Mouse (Mus musculus) kidney, embryonic 16.5 days (tissue): ENCODE results near the gene Tbc1d19. TPM values are rescaled to one million over a fixed set of nuclear protein-coding genes. Genes with fewer than 3 reads are reported as not detected.
A peak's percentile ranks its signal among the peaks of the same experiment; 100 is the strongest.

Experiments
- ATAC-seq: fragments of 200-750 bp; cut with Nextera tagmentation; 2 replicates; pipeline ENCODE4 v1.8.0; 2017; ENCODE audit warnings: moderate TSS enrichment; ENCODE audit not compliant: low FRiP score, low TSS enrichment
- H3K27ac ChIP-seq: fragments of 300-500 bp; sonication (generic); 2 replicates; pipeline ENCODE4 v1.5.1; 2014; ENCODE audit warnings: low read length
- H3K27me3 ChIP-seq: fragments of 300-500 bp; sonication (generic); 2 replicates; pipeline ENCODE4 v1.6.1; 2014; ENCODE audit warnings: low read length, control low read depth, mixed read lengths; ENCODE audit not compliant: insufficient read depth
- H3K36me3 ChIP-seq: fragments of 300-500 bp; sonication (generic); 2 replicates; pipeline ENCODE4 v1.6.1; 2014; ENCODE audit warnings: low read length, control low read depth, mixed read lengths; ENCODE audit not compliant: insufficient read depth
- H3K4me1 ChIP-seq: fragments of 300-500 bp; sonication (generic); 2 replicates; pipeline ENCODE4 v1.6.1; 2014; ENCODE audit warnings: low read length, control low read depth, mixed read lengths; ENCODE audit not compliant: insufficient read depth
- H3K4me2 ChIP-seq: fragments of 300-500 bp; sonication (generic); replicated peaks from 2 replicates; pipeline ENCODE4 v1.6.1; 2014; ENCODE audit warnings: low read depth, low read length
- H3K4me3 ChIP-seq: fragments of 300-500 bp; sonication (generic); 2 replicates; pipeline ENCODE4 v1.5.1; 2014; ENCODE audit warnings: mild to moderate bottlenecking, low read length
- H3K9ac ChIP-seq: fragments of 300-500 bp; sonication (generic); replicated peaks from 2 replicates; pipeline ENCODE4 v1.6.1; 2014; ENCODE audit warnings: low read length
- H3K9me3 ChIP-seq: fragments of 300-500 bp; sonication (generic); 2 replicates; pipeline ENCODE4 v1.6.1; 2016; ENCODE audit warnings: low read length, control low read depth
- WGBS: fragments of 180-500 bp; shearing (Covaris S2); extraction: QIAGEN DNeasy Blood & Tissue Kit; methylation state at CpG from one replicate; pipeline ENCODE4 v1.1.7; 2014; 5-methylcytosine and 5-hydroxymethylcytosine counted together
- polyA plus RNA-seq: library from polyadenylated mRNA; unstranded; fragments of >200 nt; fragmentation: Nextera tagmentation; extraction: Ambion mirVana; gene quantifications from 2 replicates; pipeline ENCODE4 v1.2.1, GENCODE M21; 2015

Gene Tbc1d19
- polyA plus RNA-seq, 1 experiment from 2014 or later, result 51.4 TPM

- Histone ChIP-seq H3K27me3 (no peaks in the 10 kb centered on the region), H3K4me3 (no peak overlapping the region), H3K36me3 (no peaks in the 10 kb centered on the region), H3K27ac (no peak overlapping the region), H3K4me2 (no peak overlapping the region), H3K4me1 (peaks cover 9% of the 10 kb centered on the region), H3K9ac (no peak overlapping the region), H3K9me3 (no peaks in the 10 kb centered on the region)
- no peak for ATAC-seq
- 83% methylated on average over 11 of the region's 11 CpGs for WGBS
Measured at GRCm38 (mm10) chr5:53943321-53943857, 134.0 kb downstream of the Tbc1d19 start.

- Histone ChIP-seq H3K9me3 (no peaks in the 10 kb centered on the region), H3K27me3 (no peaks in the 10 kb centered on the region), H3K27ac (no peak overlapping the region), H3K4me2 (no peak overlapping the region), H3K4me1 (peaks cover 20% of the 10 kb centered on the region), H3K36me3 (no peaks in the 10 kb centered on the region), H3K9ac (no peak overlapping the region), H3K4me3 (no peak overlapping the region)
- WGBS, result 92% methylated on average over 8 of the region's 8 CpGs
- no peak for ATAC-seq
Measured at GRCm38 (mm10) chr5:53946747-53947146, 137.3 kb downstream of the Tbc1d19 start.

- Histone ChIP-seq H3K36me3 (no peaks in the 10 kb centered on the region), H3K9me3 (no peaks in the 10 kb centered on the region), H3K27me3 (no peaks in the 10 kb centered on the region), H3K4me2 (no peak overlapping the region), H3K9ac (no peak overlapping the region), H3K4me1 (peaks cover 27% of the 10 kb centered on the region), H3K27ac (peak overlapping the region; percentile 76), H3K4me3 (no peak overlapping the region)
- no peak for ATAC-seq
- WGBS, result 27% methylated on average over 9 of the region's 9 CpGs
Measured at GRCm38 (mm10) chr5:53947549-53948183, 138.3 kb downstream of the Tbc1d19 start.

GRCm38 (mm10) chr5:53948606-53949266 lies 139.3 kb downstream of the Tbc1d19 start:
- 77% methylated on average over 8 of the region's 8 CpGs for WGBS
- ATAC-seq, result peak; percentile 29; the same call in 1 of the 2 replicates
- Histone ChIP-seq H3K27ac (peak overlapping the region; percentile 48), H3K9ac (no peak overlapping the region), H3K4me3 (no peak overlapping the region), H3K36me3 (no peaks in the 10 kb centered on the region), H3K4me2 (no peak overlapping the region), H3K4me1 (peaks cover 27% of the 10 kb centered on the region), H3K9me3 (no peaks in the 10 kb centered on the region), H3K27me3 (no peaks in the 10 kb centered on the region)

- WGBS, result 51% methylated on average over 7 of the region's 7 CpGs
- no peaks in the 10 kb centered on the region for H3K9me3 ChIP-seq
- ATAC-seq, result no peak
- no peak overlapping the region for H3K27ac ChIP-seq
- no peak overlapping the region for H3K4me2 ChIP-seq
- H3K27me3 ChIP-seq, result no peaks in the 10 kb centered on the region
- H3K4me1 ChIP-seq, result peaks cover 27% of the 10 kb centered on the region
- no peak overlapping the region for H3K4me3 ChIP-seq
- no peaks in the 10 kb centered on the region for H3K36me3 ChIP-seq
- no peak overlapping the region for H3K9ac ChIP-seq
Measured at GRCm38 (mm10) chr5:53950189-53950588, 140.8 kb downstream of the Tbc1d19 start.

GRCm38 (mm10) chr5:53953216-53953615 lies 143.8 kb downstream of the Tbc1d19 start:
- peaks cover 42% of the 10 kb centered on the region for H3K4me1 ChIP-seq
- no peak overlapping the region for H3K27ac ChIP-seq
- H3K27me3 ChIP-seq, result no peaks in the 10 kb centered on the region
- no peak overlapping the region for H3K9ac ChIP-seq
- no peak overlapping the region for H3K4me3 ChIP-seq
- no peaks in the 10 kb centered on the region for H3K9me3 ChIP-seq
- no peak for ATAC-seq
- no peaks in the 10 kb centered on the region for H3K36me3 ChIP-seq
- H3K4me2 ChIP-seq, result no peak overlapping the region

Other genes starting within 250 kb of the Tbc1d19 start
- 6.3 and 8.4 TPM in 2 replicates for gene Cckar, start 101.9 kb upstream of the Tbc1d19 start, polyA plus RNA-seq
- gene Stim2, start 188.9 kb downstream of the Tbc1d19 start, polyA plus RNA-seq, result 18.0 and 19.6 TPM in 2 replicates